Mouse (Mus musculus): ENCODE measurements at regions not wholly inside any gene's neighbourhood (a gene's known extent, or its start where the extent isn't known, plus 50 kb on each side); places are given as distances from the start of the nearest gene placed in this dataset.

GRCm38 (mm10) chr15:36866088-36866487 is 141.5 kb downstream of the Zfp706 start:
- no peaks in the 10 kb centered on the region for H3K9me3 ChIP-seq (replicated peaks; ENCODE audit: control insufficient read depth, low read length)
- no peaks in the 10 kb centered on the region for H3K27me3 ChIP-seq (replicated peaks; ENCODE audit: control insufficient read depth, insufficient read depth, low read length)
- no peaks in the 10 kb centered on the region for H3K4me1 ChIP-seq (ENCODE audit: control insufficient read depth, insufficient read depth, low read length)
- no peak overlapping the region for H3K4me3 ChIP-seq (ENCODE audit: low read depth, low read length)
- ATAC-seq (no peak), DNase-seq (ENCODE audit: low spot score) (no peak)
- H3K36me3 ChIP-seq (ENCODE audit: control insufficient read depth, insufficient read depth, low read length): no peaks in the 10 kb centered on the region
- H3K27ac ChIP-seq (ENCODE audit: low read depth, low read length): no peak overlapping the region
- WGBS: 59% methylated on average over 1 of the region's 1 CpGs
- H3K4me2 ChIP-seq (ENCODE audit: low read length): no peak overlapping the region
- H3K9ac ChIP-seq (ENCODE audit: low read length): no peak overlapping the region

GRCm38 (mm10) chr15:36865332-36865731 is 142.2 kb downstream of the Zfp706 start:
- 73% methylated on average over 3 of the region's 3 CpGs for WGBS
- DNase-seq (ENCODE audit: low spot score) (no peak), ATAC-seq (no peak)
- H3K4me1 ChIP-seq (ENCODE audit: control insufficient read depth, insufficient read depth, low read length): no peaks in the 10 kb centered on the region
- H3K9ac ChIP-seq (ENCODE audit: low read length): no peak overlapping the region
- H3K9me3 ChIP-seq (replicated peaks; ENCODE audit: control insufficient read depth, low read length): no peaks in the 10 kb centered on the region
- no peak overlapping the region for H3K4me2 ChIP-seq (ENCODE audit: low read length)
- no peak overlapping the region for H3K4me3 ChIP-seq (ENCODE audit: low read depth, low read length)
- H3K27me3 ChIP-seq (replicated peaks; ENCODE audit: control insufficient read depth, insufficient read depth, low read length): no peaks in the 10 kb centered on the region
- no peak overlapping the region for H3K27ac ChIP-seq (ENCODE audit: low read depth, low read length)
- H3K36me3 ChIP-seq (ENCODE audit: control insufficient read depth, insufficient read depth, low read length): no peaks in the 10 kb centered on the region

- Histone ChIP-seq H3K4me3 (ENCODE audit: low read depth, low read length) (no peak overlapping the region), H3K9ac (ENCODE audit: low read length) (no peak overlapping the region), H3K4me1 (ENCODE audit: control insufficient read depth, insufficient read depth, low read length) (no peaks in the 10 kb centered on the region), H3K36me3 (ENCODE audit: control insufficient read depth, insufficient read depth, low read length) (no peaks in the 10 kb centered on the region), H3K4me2 (ENCODE audit: low read length) (no peak overlapping the region), H3K27ac (ENCODE audit: low read depth, low read length) (no peak overlapping the region), H3K27me3 (replicated peaks; ENCODE audit: control insufficient read depth, insufficient read depth, low read length) (no peaks in the 10 kb centered on the region), H3K9me3 (replicated peaks; ENCODE audit: control insufficient read depth, low read length) (no peaks in the 10 kb centered on the region)
- DNase-seq (ENCODE audit: low spot score) (no peak), ATAC-seq (no peak)
- 77% methylated on average over 2 of the region's 2 CpGs for WGBS
Observed at GRCm38 (mm10) chr15:36864046-36864445, 143.5 kb downstream of the Zfp706 start.

GRCm38 (mm10) chr15:36858711-36859110 is 148.9 kb downstream of the Zfp706 start:
- Histone ChIP-seq H3K9me3 (replicated peaks; ENCODE audit: control insufficient read depth, low read length) (no peaks in the 10 kb centered on the region), H3K4me3 (ENCODE audit: low read depth, low read length) (no peak overlapping the region), H3K4me2 (ENCODE audit: low read length) (no peak overlapping the region), H3K27me3 (replicated peaks; ENCODE audit: control insufficient read depth, insufficient read depth, low read length) (no peaks in the 10 kb centered on the region), H3K9ac (ENCODE audit: low read length) (no peak overlapping the region), H3K27ac (ENCODE audit: low read depth, low read length) (no peak overlapping the region), H3K4me1 (ENCODE audit: control insufficient read depth, insufficient read depth, low read length) (no peaks in the 10 kb centered on the region), H3K36me3 (ENCODE audit: control insufficient read depth, insufficient read depth, low read length) (no peaks in the 10 kb centered on the region)
- DNase-seq (ENCODE audit: low spot score): no peak
- WGBS: 89% methylated on average over 4 of the region's 4 CpGs
- no peak for ATAC-seq

GRCm38 (mm10) chr15:36857622-36858021 is 150.0 kb downstream of the Zfp706 start:
- no peaks in the 10 kb centered on the region for H3K4me1 ChIP-seq (ENCODE audit: control insufficient read depth, insufficient read depth, low read length)
- H3K27me3 ChIP-seq (replicated peaks; ENCODE audit: control insufficient read depth, insufficient read depth, low read length): no peaks in the 10 kb centered on the region
- no peak overlapping the region for H3K27ac ChIP-seq (ENCODE audit: low read depth, low read length)
- DNase-seq (ENCODE audit: low spot score): no peak
- no peak for ATAC-seq
- no peaks in the 10 kb centered on the region for H3K9me3 ChIP-seq (replicated peaks; ENCODE audit: control insufficient read depth, low read length)
- H3K9ac ChIP-seq (ENCODE audit: low read length): no peak overlapping the region
- H3K36me3 ChIP-seq (ENCODE audit: control insufficient read depth, insufficient read depth, low read length): no peaks in the 10 kb centered on the region
- H3K4me3 ChIP-seq (ENCODE audit: low read depth, low read length): no peak overlapping the region
- no peak overlapping the region for H3K4me2 ChIP-seq (ENCODE audit: low read length)
- WGBS: 67% methylated on average over 1 of the region's 1 CpGs

- Histone ChIP-seq H3K27me3 (replicated peaks; ENCODE audit: control insufficient read depth, insufficient read depth, low read length) (no peaks in the 10 kb centered on the region), H3K9me3 (replicated peaks; ENCODE audit: control insufficient read depth, low read length) (no peaks in the 10 kb centered on the region), H3K36me3 (ENCODE audit: control insufficient read depth, insufficient read depth, low read length) (no peaks in the 10 kb centered on the region), H3K4me2 (ENCODE audit: low read length) (no peak overlapping the region), H3K27ac (ENCODE audit: low read depth, low read length) (no peak overlapping the region), H3K4me3 (ENCODE audit: low read depth, low read length) (no peak overlapping the region), H3K4me1 (ENCODE audit: control insufficient read depth, insufficient read depth, low read length) (no peaks in the 10 kb centered on the region), H3K9ac (ENCODE audit: low read length) (no peak overlapping the region)
- DNase-seq (ENCODE audit: low spot score) (peak; percentile 35), ATAC-seq (no peak)
- WGBS: 71% methylated on average over 7 of the region's 7 CpGs
Observed at GRCm38 (mm10) chr15:36855550-36856131, 151.9 kb downstream of the Zfp706 start.

GRCm38 (mm10) chr15:36854900-36855321 is 152.7 kb downstream of the Zfp706 start:
- H3K4me1 ChIP-seq (ENCODE audit: control insufficient read depth, insufficient read depth, low read length): no peaks in the 10 kb centered on the region
- no peaks in the 10 kb centered on the region for H3K27me3 ChIP-seq (replicated peaks; ENCODE audit: control insufficient read depth, insufficient read depth, low read length)
- no peak overlapping the region for H3K4me3 ChIP-seq (ENCODE audit: low read depth, low read length)
- WGBS: 65% methylated on average over 6 of the region's 6 CpGs
- H3K27ac ChIP-seq (ENCODE audit: low read depth, low read length): no peak overlapping the region
- no peaks in the 10 kb centered on the region for H3K36me3 ChIP-seq (ENCODE audit: control insufficient read depth, insufficient read depth, low read length)
- H3K9ac ChIP-seq (ENCODE audit: low read length): no peak overlapping the region
- DNase-seq (ENCODE audit: low spot score): peak; percentile 9
- H3K9me3 ChIP-seq (replicated peaks; ENCODE audit: control insufficient read depth, low read length): no peaks in the 10 kb centered on the region
- ATAC-seq: no peak
- no peak overlapping the region for H3K4me2 ChIP-seq (ENCODE audit: low read length)

- Histone ChIP-seq H3K4me1 (ENCODE audit: control insufficient read depth, insufficient read depth, low read length) (no peaks in the 10 kb centered on the region), H3K27me3 (replicated peaks; ENCODE audit: control insufficient read depth, insufficient read depth, low read length) (no peaks in the 10 kb centered on the region), H3K36me3 (ENCODE audit: control insufficient read depth, insufficient read depth, low read length) (no peaks in the 10 kb centered on the region), H3K9me3 (replicated peaks; ENCODE audit: control insufficient read depth, low read length) (no peaks in the 10 kb centered on the region), H3K27ac (ENCODE audit: low read depth, low read length) (no peak overlapping the region), H3K9ac (ENCODE audit: low read length) (no peak overlapping the region), H3K4me3 (ENCODE audit: low read depth, low read length) (no peak overlapping the region), H3K4me2 (ENCODE audit: low read length) (no peak overlapping the region)
- ATAC-seq: no peak
- no peak for DNase-seq (ENCODE audit: low spot score)
- 61% methylated on average over 6 of the region's 6 CpGs for WGBS
Observed at GRCm38 (mm10) chr15:36852229-36852821, 155.2 kb downstream of the Zfp706 start.

- no peak for ATAC-seq
- DNase-seq (ENCODE audit: low spot score): no peak
- no peaks in the 10 kb centered on the region for H3K9me3 ChIP-seq (replicated peaks; ENCODE audit: control insufficient read depth, low read length)
- no peaks in the 10 kb centered on the region for H3K27me3 ChIP-seq (replicated peaks; ENCODE audit: control insufficient read depth, insufficient read depth, low read length)
- H3K4me2 ChIP-seq (ENCODE audit: low read length): no peak overlapping the region
- H3K9ac ChIP-seq (ENCODE audit: low read length): no peak overlapping the region
- no peak overlapping the region for H3K4me3 ChIP-seq (ENCODE audit: low read depth, low read length)
- no peak overlapping the region for H3K27ac ChIP-seq (ENCODE audit: low read depth, low read length)
- no peaks in the 10 kb centered on the region for H3K36me3 ChIP-seq (ENCODE audit: control insufficient read depth, insufficient read depth, low read length)
- WGBS: 63% methylated on average over 5 of the region's 5 CpGs
- H3K4me1 ChIP-seq (ENCODE audit: control insufficient read depth, insufficient read depth, low read length): no peaks in the 10 kb centered on the region
Observed at GRCm38 (mm10) chr15:36848238-36848637, 159.3 kb downstream of the Zfp706 start.
